Mouse (Mus musculus) cerebellum, adult 11 months (tissue): ENCODE results near the gene Chrna9.

Experiments used
- DNase-seq: peaks from one replicate; pipeline ENCODE4 v3.0.0; 2022

Chrna9 gene

GRCm38 (mm10) chr5:65934783-65935182, at the start of gene Chrna9:
Chrna9 (plus strand) TSS chr5:65934921.
- no peak for DNase-seq

GRCm38 (mm10) chr5:65885699-65886443, 48.9 kb upstream of the Chrna9 start:
- DNase-seq: no peak

GRCm38 (mm10) chr5:65888102-65888501, 46.6 kb upstream of the Chrna9 start:
- no peak for DNase-seq

- DNase-seq: no peak
These were observed 45.7 kb upstream of the Chrna9 start for GRCm38 (mm10) chr5:65888998-65889397.

GRCm38 (mm10) chr5:65891251-65891826, 43.4 kb upstream of the Chrna9 start:
- no peak for DNase-seq

- DNase-seq: no peak
These were observed 39.5 kb upstream of the Chrna9 start for GRCm38 (mm10) chr5:65895121-65895692.

- no peak for DNase-seq
These were observed 39.0 kb upstream of the Chrna9 start for GRCm38 (mm10) chr5:65895764-65896163.

GRCm38 (mm10) chr5:65897731-65898130, 37.0 kb upstream of the Chrna9 start:
- no peak for DNase-seq

- no peak for DNase-seq
These were observed 36.0 kb upstream of the Chrna9 start for GRCm38 (mm10) chr5:65898683-65899082.

- no peak for DNase-seq
These were observed 34.6 kb upstream of the Chrna9 start for GRCm38 (mm10) chr5:65900113-65900512.

- DNase-seq: no peak
These were observed 33.9 kb upstream of the Chrna9 start for GRCm38 (mm10) chr5:65900862-65901265.

GRCm38 (mm10) chr5:65901868-65902418, 32.8 kb upstream of the Chrna9 start:
- DNase-seq: no peak

- no peak for DNase-seq
These were observed 31.9 kb upstream of the Chrna9 start for GRCm38 (mm10) chr5:65902811-65903210.

GRCm38 (mm10) chr5:65904476-65904875, 30.2 kb upstream of the Chrna9 start:
- no peak for DNase-seq

- no peak for DNase-seq
These were observed 26.0 kb upstream of the Chrna9 start for GRCm38 (mm10) chr5:65908751-65909150.

GRCm38 (mm10) chr5:65909321-65909720, 25.4 kb upstream of the Chrna9 start:
- no peak for DNase-seq

GRCm38 (mm10) chr5:65910398-65910797, 24.3 kb upstream of the Chrna9 start:
- no peak for DNase-seq

- no peak for DNase-seq
These were observed 23.0 kb upstream of the Chrna9 start for GRCm38 (mm10) chr5:65911676-65912075.

GRCm38 (mm10) chr5:65912201-65912600, 22.5 kb upstream of the Chrna9 start:
- DNase-seq: no peak

- no peak for DNase-seq
These were observed 21.6 kb upstream of the Chrna9 start for GRCm38 (mm10) chr5:65913126-65913525.

- no peak for DNase-seq
These were observed 20.4 kb upstream of the Chrna9 start for GRCm38 (mm10) chr5:65914342-65914741.

GRCm38 (mm10) chr5:65916930-65917329, 17.8 kb upstream of the Chrna9 start:
- DNase-seq: no peak

- no peak for DNase-seq
These were observed 16.1 kb upstream of the Chrna9 start for GRCm38 (mm10) chr5:65918601-65919000.

GRCm38 (mm10) chr5:65919326-65919725, 15.4 kb upstream of the Chrna9 start:
- no peak for DNase-seq
